In genomic region chr1:154500187-154500866, GRCm38 (mm10) we compare ENCODE assay signal across 10 mouse cellular contexts.
DNase-seq lines count a peak whose midpoint lies in the region; ATAC-seq lines count a peak whose summit lies in the region.
"Had no signal": no experiment of that assay in that cellular context is flagged by ENCODE, and none has a peak within 500 bp of the region (broad histone marks: within the 10 kb centered on the region; RNA-seq: fewer than 3 reads in every experiment).

No protein-coding gene starts in this region.

- no peaks in the 10 kb centered on the region for H3K9me3 ChIP-seq in hindbrain, embryonic 16.5 days (ENCODE audit: control insufficient read depth, low read length)
- no peaks in the 10 kb centered on the region for H3K9me3 ChIP-seq in midbrain, embryonic 12.5 days
- H3K9me3 ChIP-seq: heart, embryonic 10.5 days had no signal

- H3K4me2 ChIP-seq in hindbrain, embryonic 16.5 days (ENCODE audit: low read length), result no peak overlapping the region
- H3K4me2 ChIP-seq in midbrain, embryonic 12.5 days (replicated peaks), result no peak overlapping the region

- no peak overlapping the region for H3K9ac ChIP-seq in hindbrain, embryonic 16.5 days (ENCODE audit: low read depth, low read length)
- H3K9ac ChIP-seq in midbrain, embryonic 12.5 days (replicated peaks), result no peak overlapping the region

- no peaks in the 10 kb centered on the region for H3K36me3 ChIP-seq in hindbrain, embryonic 16.5 days (ENCODE audit: control insufficient read depth, insufficient read depth, low read length)
- no peaks in the 10 kb centered on the region for H3K36me3 ChIP-seq in midbrain, embryonic 12.5 days
- H3K36me3 ChIP-seq: heart, embryonic 10.5 days had no signal

- no peak overlapping the region for H3K4me3 ChIP-seq in hindbrain, embryonic 16.5 days (ENCODE audit: low read length)
- H3K4me3 ChIP-seq in midbrain, embryonic 12.5 days, result no peak overlapping the region
- H3K4me3 ChIP-seq: heart, embryonic 10.5 days; megakaryocyte, embryonic 14.5 days had no signal

- peak; percentile 93 for ATAC-seq in hindbrain, embryonic 16.5 days
- peak; percentile 71 for ATAC-seq in midbrain, embryonic 12.5 days (ENCODE audit: low FRiP score, low read depth)
- no peak for ATAC-seq in megakaryocyte progenitor cell, adult 5-6 weeks (replicated peaks; ENCODE audit: poor library complexity)

- peak overlapping the region; percentile 64 for H3K27ac ChIP-seq in hindbrain, embryonic 16.5 days (ENCODE audit: low read depth, low read length)
- H3K27ac ChIP-seq in midbrain, embryonic 12.5 days (replicated peaks), result 0 out of 2 replicates have a peak overlapping the region, but pooled peaks have one; percentile 16
- H3K27ac ChIP-seq: heart, embryonic 10.5 days had no signal

- no peaks in the 10 kb centered on the region for H3K27me3 ChIP-seq in hindbrain, embryonic 16.5 days (replicated peaks; ENCODE audit: control insufficient read depth, insufficient read depth, low read length)
- H3K27me3 ChIP-seq in midbrain, embryonic 12.5 days, result no peaks in the 10 kb centered on the region
- H3K27me3 ChIP-seq: megakaryocyte, embryonic 14.5 days had no signal

- 21% methylated on average over 3 of the region's 3 CpGs for WGBS in hindbrain, embryonic 16.5 days
- WGBS in midbrain, embryonic 12.5 days, result 38% methylated on average over 3 of the region's 3 CpGs

- H3K4me1 ChIP-seq in hindbrain, embryonic 16.5 days (ENCODE audit: control insufficient read depth, insufficient read depth, low read depth, low read length), result peaks cover 8% of the 10 kb centered on the region
- peaks cover 9% of the 10 kb centered on the region; the same call in 1 of the 2 replicates for H3K4me1 ChIP-seq in midbrain, embryonic 12.5 days
- H3K4me1 ChIP-seq: heart, embryonic 10.5 days; megakaryocyte, embryonic 14.5 days had no signal

- peak; percentile 89 for DNase-seq in brain, adult 2 months (ENCODE audit: low read depth, low spot score)
- DNase-seq in embryo, embryonic 10.5 days (ENCODE audit: low spot score), result peak; percentile 42
- DNase-seq in adrenal gland, adult 18-20 months (ENCODE audit: low spot score in 2 of 2), result no peak
- DNase-seq in thymus, postnatal 25 days, result no peak
- DNase-seq in ovary, postnatal 10 days (ENCODE audit: low spot score), result no peak

Comparison
In these comparisons a context has a peak if more than half of its experiments do, and no peak if none do; other contexts are left out.
1. DNase-seq: peak in brain, adult 2 months (single experiment) and embryo, embryonic 10.5 days (single experiment); none in adrenal gland, adult 18-20 months (0 of 2), thymus, postnatal 25 days (single experiment) and ovary, postnatal 10 days (single experiment).